Mouse (Mus musculus) urinary bladder, postnatal 4 days (tissue): ENCODE data around the gene Sowahd.
"Not testable (repeated sequence)": the region's sequence is repeated elsewhere in the genome, so short reads cannot be mapped to it uniquely, and the experiment has no call there.

Experiments used
- DNase-seq, 2 experiments: peaks; one replicate each; pipeline ENCODE4 v3.0.0; 2021 to 2022; ENCODE audit warnings: low spot score in 2 of 2

Gene Sowahd

GRCm38 (mm10) chrX:37048066-37048889, at the start of gene Sowahd:
Gene Sowahd (plus strand): TSS chrX:37048845.
- DNase-seq, result peak in 1 of 2 experiments; percentile 15

GRCm38 (mm10) chrX:37013870-37014269, 34.8 kb upstream of the Sowahd start:
- no peak for DNase-seq

DNA sequence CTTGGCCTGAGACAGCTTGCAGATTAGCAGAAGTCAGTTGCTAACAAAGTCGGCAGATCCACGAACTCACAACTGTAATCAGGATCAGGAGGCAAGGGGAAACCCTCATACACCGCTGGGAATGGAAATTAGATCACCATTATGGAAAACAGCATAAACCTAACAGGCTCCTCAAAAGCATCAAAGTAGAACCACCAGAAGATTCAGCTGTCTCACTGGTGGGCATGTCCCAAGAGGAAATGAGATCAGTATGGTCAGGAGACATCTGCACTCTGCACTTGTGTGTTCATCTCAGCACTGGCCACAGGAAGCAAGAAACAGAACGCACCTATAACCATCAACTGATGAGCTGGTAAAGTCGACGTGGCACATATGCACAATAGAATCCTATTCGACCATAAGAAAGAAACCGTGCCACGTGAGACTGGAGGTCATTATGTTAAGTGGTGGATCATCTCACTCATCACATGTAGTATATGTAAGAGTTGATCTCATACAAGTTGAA, 30.4 kb upstream of the Sowahd start:
- no peak for DNase-seq

- DNase-seq, result no peak
These were observed 29.6 kb upstream of the Sowahd start for GRCm38 (mm10) chrX:37019045-37019444.

- peak; percentile 17 to 63 for DNase-seq
These were observed 26.0 kb upstream of the Sowahd start for GRCm38 (mm10) chrX:37022690-37023089.

DNA sequence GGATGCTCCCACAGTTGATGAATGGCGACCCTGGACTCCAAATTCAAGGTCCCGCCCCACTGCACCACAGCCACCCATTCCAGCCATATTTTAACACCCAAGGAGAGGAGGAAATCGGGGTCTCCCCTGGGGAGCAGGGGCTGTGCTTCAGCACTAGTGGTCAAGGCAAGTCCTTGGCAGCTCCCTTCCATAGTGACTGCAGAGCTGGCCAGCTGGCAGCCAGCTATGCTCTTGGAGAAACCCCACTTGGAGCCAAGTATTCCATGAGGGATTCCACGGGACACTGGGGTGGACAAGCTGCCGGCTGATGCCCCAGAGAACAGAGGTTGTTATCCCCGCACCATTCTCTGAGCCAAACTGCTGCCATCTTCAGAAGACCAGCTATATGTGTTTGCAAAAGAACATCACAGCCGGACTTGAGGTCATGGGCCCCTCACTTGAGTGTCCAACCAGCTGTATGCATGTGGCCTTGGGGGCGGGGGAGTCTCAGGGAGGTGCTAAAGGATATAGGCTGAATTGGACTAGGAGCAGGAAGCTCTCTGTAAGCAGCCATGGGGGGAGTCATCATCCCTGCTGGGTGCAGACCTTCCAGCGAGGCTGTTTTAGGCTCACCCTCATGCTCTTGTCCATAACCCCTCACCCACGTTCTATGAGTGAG, 24.9 kb upstream of the Sowahd start:
- DNase-seq, result peak; percentile 17 to 57

GRCm38 (mm10) chrX:37028378-37028777, 20.3 kb upstream of the Sowahd start:
- no peak for DNase-seq

GRCm38 (mm10) chrX:37042726-37043125, 5.9 kb upstream of the Sowahd start:
- peak; percentile 19 to 67 for DNase-seq

DNA sequence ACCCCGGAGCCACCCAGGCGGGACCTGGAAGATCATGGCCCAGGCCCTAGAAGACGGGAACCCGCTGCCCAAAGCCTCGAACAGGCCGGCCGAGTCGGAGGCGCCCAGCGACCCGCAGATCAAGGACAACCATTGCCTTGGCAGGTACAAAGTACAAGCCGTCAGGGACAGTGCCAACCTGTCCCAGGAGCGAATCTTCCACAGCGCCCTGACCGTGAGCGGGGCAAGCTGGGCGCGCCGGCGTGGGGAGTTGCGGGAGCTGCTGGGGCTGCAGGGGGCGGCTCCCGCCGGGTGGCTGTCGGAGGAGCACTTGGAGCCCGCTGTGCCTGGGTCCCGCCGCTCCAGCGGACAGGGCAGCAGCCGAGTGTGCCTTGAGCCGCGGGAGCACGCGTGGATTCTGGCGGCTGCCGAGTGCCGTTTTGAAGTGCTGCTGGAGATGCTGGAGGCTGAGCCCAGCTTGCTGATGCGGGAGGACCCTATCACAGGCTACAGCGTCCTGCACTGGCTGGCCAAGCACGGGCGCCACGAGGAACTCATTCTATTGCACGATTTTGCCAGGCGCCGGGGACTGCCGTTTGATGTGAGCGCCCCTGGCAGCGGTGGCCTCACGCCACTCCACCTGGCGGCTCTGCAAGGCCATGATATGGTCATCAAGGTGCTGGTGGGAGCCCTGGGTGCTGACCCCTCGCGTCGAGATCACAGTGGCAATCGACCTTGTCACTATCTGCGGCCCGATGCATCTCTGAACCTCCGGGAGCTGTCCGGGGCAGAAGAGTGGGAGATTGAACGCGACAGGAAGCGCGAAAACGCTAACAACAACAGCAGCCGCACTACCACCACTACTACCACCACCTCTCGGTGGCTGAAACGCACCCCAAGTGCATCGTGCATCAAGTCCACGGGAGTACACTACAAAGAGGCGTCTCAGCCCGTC, 512 bp downstream of the Sowahd start:
- no peak for DNase-seq

DNA sequence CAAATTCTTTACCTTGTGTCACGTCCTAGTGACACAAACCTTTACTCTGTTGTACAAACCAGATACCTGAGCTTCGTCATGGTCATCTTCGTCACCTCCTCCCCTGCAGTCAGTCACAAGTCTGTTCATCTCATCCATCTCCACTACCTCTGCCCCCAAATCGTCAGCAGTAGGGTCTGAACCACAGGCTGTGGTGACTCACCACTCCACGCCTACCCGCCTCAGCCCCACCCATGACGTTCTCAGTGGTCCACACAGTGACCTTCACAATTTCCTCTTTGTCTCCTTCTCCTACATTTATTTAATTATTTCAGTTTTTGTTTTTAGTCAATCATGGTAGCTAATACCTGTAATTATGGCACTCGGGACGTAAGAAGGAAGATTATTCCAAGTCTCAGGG, 15.3 kb downstream of the Sowahd start:
- no peak for DNase-seq

DNA sequence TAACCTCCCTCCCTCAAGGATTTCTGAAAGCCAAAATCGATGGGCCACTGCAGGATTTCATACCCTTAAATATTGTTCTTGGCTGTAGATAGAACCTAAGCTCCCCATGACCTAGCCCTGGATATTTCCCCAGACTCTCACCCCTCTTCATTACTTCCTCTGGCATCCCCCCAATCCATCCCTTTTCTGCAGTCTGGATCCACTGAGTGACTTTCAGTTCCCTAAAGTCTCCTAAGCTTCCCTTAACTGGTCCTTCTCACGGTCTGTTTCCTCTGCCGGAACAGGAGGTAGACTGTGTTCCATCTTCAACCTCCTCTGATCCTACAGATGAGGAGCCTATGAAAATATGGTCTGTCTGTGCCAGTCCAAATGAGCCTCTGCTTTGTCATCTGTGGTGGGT, 18.7 kb downstream of the Sowahd start:
- no peak for DNase-seq

DNA sequence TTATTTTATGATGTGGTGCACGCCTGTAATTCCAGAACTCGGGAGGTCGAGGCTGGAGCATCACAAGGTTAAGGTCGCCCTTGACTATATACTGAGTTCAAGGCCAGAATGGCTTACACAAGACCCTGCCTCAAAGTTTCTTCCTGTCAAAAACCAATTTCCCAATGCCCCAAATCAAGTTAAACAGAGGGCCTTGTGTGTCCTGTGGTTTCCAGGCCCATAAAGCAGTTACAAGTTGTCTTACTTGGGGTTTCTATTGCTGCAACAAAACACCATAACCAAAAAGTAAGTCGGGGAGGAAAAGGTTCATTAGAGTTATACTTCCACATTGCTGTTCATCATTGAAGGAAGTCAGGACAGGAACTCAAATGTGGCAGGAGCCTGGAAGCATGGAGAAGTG, 20.1 kb downstream of the Sowahd start:
- DNase-seq, result no peak

- DNase-seq, result peak; percentile 19 to 71
These were observed 25.7 kb downstream of the Sowahd start for GRCm38 (mm10) chrX:37074262-37074892.

DNA sequence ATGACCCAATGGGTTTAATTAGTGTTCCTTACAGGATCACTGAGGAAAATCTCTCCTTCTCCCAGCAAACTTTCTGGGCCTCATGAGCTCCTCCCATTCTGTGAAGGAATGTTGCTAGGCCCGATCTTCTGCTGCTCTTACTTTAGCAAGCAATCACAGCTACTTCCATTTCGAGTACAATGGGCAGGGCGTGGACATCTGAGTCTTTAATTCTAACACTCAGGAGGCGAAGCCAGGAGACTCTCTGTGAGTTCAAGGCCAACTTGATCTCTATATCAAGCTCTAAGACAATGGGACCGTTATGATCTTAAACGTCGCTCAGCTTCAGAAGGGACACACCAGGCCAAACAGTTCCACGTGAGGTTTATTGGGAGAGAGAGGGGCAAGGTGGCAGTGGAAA, 28.0 kb downstream of the Sowahd start:
- no peak for DNase-seq

- DNase-seq, result not testable (repeated sequence)
These were observed 31.7 kb downstream of the Sowahd start for GRCm38 (mm10) chrX:37080345-37080744.

DNA sequence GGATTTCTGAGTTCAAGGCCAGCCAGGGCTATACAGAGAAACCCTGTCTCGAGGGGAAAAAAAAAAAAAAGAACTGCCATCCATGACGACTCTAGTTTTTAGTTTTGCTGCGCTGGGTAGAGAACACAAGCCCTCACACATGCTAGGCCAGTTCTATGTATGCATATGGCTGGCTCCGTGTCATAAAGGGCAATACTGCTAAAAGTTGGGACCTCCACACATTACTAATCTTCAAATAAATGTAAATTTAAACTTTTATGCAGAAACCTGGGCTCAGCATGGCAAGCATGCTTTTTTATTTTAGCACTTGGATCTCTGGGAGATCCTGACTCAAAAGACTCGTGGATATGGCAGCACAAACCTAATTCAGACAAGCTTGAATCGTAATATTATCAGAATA, 32.5 kb downstream of the Sowahd start:
- DNase-seq, result no peak

GRCm38 (mm10) chrX:37084318-37084926, 35.8 kb downstream of the Sowahd start:
- no peak for DNase-seq

DNA sequence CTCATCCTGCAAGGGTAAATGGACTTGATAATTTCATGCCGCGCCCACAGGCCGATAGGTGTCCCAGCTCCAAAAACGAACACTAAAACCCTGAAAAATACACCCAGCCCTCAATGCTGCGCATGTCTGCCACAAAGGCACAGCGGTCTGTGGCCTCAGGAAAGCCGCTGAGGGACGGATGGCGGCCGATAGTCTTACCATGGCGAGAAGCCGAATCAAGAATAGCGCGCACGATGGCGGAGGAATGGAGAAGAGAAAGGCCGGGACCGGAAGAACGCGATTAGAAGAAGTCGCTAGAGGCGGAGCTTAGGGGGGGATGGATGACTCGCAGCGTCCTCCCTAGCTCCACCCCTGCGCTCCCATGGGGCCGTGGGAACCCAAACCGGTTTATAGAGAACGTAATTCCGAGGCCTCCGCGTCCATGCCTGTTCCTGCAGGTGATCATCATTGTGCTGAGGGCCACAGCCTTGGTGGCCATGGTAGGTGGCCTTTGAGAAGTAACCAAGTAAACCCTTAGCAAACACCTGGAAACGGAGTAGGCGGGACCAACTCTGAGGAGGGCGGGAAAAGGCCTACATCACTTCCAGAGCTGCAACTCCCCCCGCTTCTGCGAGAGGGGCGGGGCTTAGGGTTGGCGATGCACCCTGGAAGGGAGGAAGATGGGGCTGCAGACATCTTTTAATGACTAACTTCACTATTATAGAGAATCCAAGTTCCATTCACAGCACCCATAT, 36.4 kb downstream of the Sowahd start, which contains the start of gene Rpl39:
TSS of gene Rpl39 (minus strand) at position 476 of the 734 bp plus-strand sequence.
- peak; percentile 80 to 83 for DNase-seq

- no peak for DNase-seq
These were observed 37.0 kb downstream of the Sowahd start for GRCm38 (mm10) chrX:37085665-37086064.

GRCm38 (mm10) chrX:37088778-37089177, 40.1 kb downstream of the Sowahd start:
- no peak for DNase-seq
